Mouse (Mus musculus) testis, adult 2 months (tissue): Measurements from ENCODE around the gene Dtx2. TPM values are rescaled to one million over a fixed set of nuclear protein-coding genes. Genes with fewer than 3 reads are reported as not detected.
"Not testable (repeated sequence)": the region's sequence is repeated elsewhere in the genome, so short reads cannot be mapped to it uniquely, and the experiment has no call there.

Source experiments
- H3K27ac ChIP-seq: fragments of 200-500 bp; 2 replicates; pipeline ENCODE4 v1.5.1; 2012; ENCODE audit warnings: low read depth, low read length; ENCODE audit not compliant: control insufficient read depth, insufficient read depth
- H3K27me3 ChIP-seq: fragments of 200-500 bp; 2 replicates; pipeline ENCODE4 v1.6.1; 2012; ENCODE audit warnings: mild to moderate bottlenecking, low read length, moderate library complexity; ENCODE audit not compliant: control insufficient read depth, insufficient read depth
- H3K36me3 ChIP-seq: fragments of 200-500 bp; 2 replicates; pipeline ENCODE4 v1.6.1; 2012; ENCODE audit warnings: mild to moderate bottlenecking, low read length; ENCODE audit not compliant: control insufficient read depth, insufficient read depth
- H3K4me1 ChIP-seq: fragments of 200-500 bp; 2 replicates; pipeline ENCODE4 v1.6.1; 2012; ENCODE audit warnings: low read length; ENCODE audit not compliant: control insufficient read depth, insufficient read depth
- H3K4me3 ChIP-seq: fragments of 200-500 bp; 2 replicates; pipeline ENCODE4 v1.5.1; 2012; ENCODE audit warnings: low read depth, mild to moderate bottlenecking, low read length, moderate library complexity, mixed read lengths; ENCODE audit not compliant: control insufficient read depth
- CTCF ChIP-seq: fragments of 200-500 bp; IDR thresholded peaks from 2 replicates; pipeline ENCODE4 v1.5.1; 2012; ENCODE audit warnings: low read depth, mild to moderate bottlenecking, inconsistent platforms, low read length, moderate library complexity; ENCODE audit not compliant: control insufficient read depth, insufficient read depth, insufficient replicate concordance
- POLR2A ChIP-seq: fragments of 200-500 bp; IDR thresholded peaks from 2 replicates; pipeline ENCODE4 v1.6.1; 2012; ENCODE audit warnings: low read depth, mild to moderate bottlenecking, inconsistent platforms, low read length, moderate library complexity; ENCODE audit not compliant: control insufficient read depth
- polyA plus RNA-seq: library from polyadenylated mRNA; depleted of rRNA; stranded (reverse); fragments of >200 nt; gene quantifications from 2 replicates; pipeline ENCODE4 v1.2.3, GENCODE M21; 2012

Gene Dtx2
- polyA plus RNA-seq, 1 experiment = 29.1 TPM

GRCm38 (mm10) chr5:136054301-136055077, 59.9 kb downstream of the Dtx2 start, which contains the start of gene Upk3bl:
TSS of gene Upk3bl (plus strand) at chr5:136054492.
- no peak within 1 kb of the TSS for H3K27ac ChIP-seq
- no peak within 1 kb of the TSS for H3K4me3 ChIP-seq
- H3K36me3 ChIP-seq = no peaks in the 10 kb centered on the region
- H3K27me3 ChIP-seq = no peaks in the 10 kb centered on the region
- H3K4me1 ChIP-seq = peaks cover 2% of the 10 kb centered on the region; the same call in 1 of the 2 replicates
- TF ChIP-seq CTCF (no peak), POLR2A (no peak)

- Histone ChIP-seq H3K4me3 (no peak overlapping the region), H3K4me1 (peaks cover 2% of the 10 kb centered on the region; the same call in 1 of the 2 replicates), H3K27me3 (no peaks in the 10 kb centered on the region), H3K36me3 (no peaks in the 10 kb centered on the region), H3K27ac (no peak overlapping the region)
- TF ChIP-seq CTCF = no peak
- TF ChIP-seq POLR2A = no peak
These were observed 61.5 kb downstream of the Dtx2 start for GRCm38 (mm10) chr5:136056062-136056461.

- TF ChIP-seq POLR2A = no peak
- TF ChIP-seq CTCF = no peak
- Histone ChIP-seq H3K4me1 (peaks cover 2% of the 10 kb centered on the region; the same call in 1 of the 2 replicates), H3K27me3 (no peaks in the 10 kb centered on the region), H3K4me3 (no peak overlapping the region), H3K36me3 (no peaks in the 10 kb centered on the region), H3K27ac (no peak overlapping the region)
These were observed 62.5 kb downstream of the Dtx2 start for GRCm38 (mm10) chr5:136057085-136057484.

- Histone ChIP-seq H3K27me3 (no peaks in the 10 kb centered on the region), H3K36me3 (no peaks in the 10 kb centered on the region), H3K4me1 (peaks cover 6% of the 10 kb centered on the region), H3K4me3 (no peak overlapping the region), H3K27ac (no peak overlapping the region)
- TF ChIP-seq CTCF = peak; percentile 94
- TF ChIP-seq POLR2A = no peak
These were observed 67.0 kb downstream of the Dtx2 start for GRCm38 (mm10) chr5:136061567-136061966.

- H3K27me3 ChIP-seq = no peaks in the 10 kb centered on the region
- no peak overlapping the region for H3K27ac ChIP-seq
- H3K36me3 ChIP-seq = no peaks in the 10 kb centered on the region
- H3K4me1 ChIP-seq = peaks cover 6% of the 10 kb centered on the region
- TF ChIP-seq POLR2A (no peak), CTCF (no peak)
- peak overlapping the region; percentile 55; the same call in 1 of the 2 replicates for H3K4me3 ChIP-seq
These were observed 69.3 kb downstream of the Dtx2 start for GRCm38 (mm10) chr5:136063920-136064319.

GRCm38 (mm10) chr5:136066404-136067148, 72.0 kb downstream of the Dtx2 start:
- not testable (repeated sequence) for H3K36me3 ChIP-seq, H3K4me1 ChIP-seq, H3K4me3 ChIP-seq, H3K27me3 ChIP-seq, H3K27ac ChIP-seq

GRCm38 (mm10) chr5:136069411-136069810, 74.8 kb downstream of the Dtx2 start:
- Histone ChIP-seq H3K36me3 (no peaks in the 10 kb centered on the region), H3K4me1 (peaks cover 9% of the 10 kb centered on the region), H3K27ac (no peak overlapping the region), H3K4me3 (no peak overlapping the region), H3K27me3 (no peaks in the 10 kb centered on the region)
- TF ChIP-seq CTCF (no peak), POLR2A (no peak)
